Mouse (Mus musculus): ENCODE results near the gene Etv6.

DNA sequence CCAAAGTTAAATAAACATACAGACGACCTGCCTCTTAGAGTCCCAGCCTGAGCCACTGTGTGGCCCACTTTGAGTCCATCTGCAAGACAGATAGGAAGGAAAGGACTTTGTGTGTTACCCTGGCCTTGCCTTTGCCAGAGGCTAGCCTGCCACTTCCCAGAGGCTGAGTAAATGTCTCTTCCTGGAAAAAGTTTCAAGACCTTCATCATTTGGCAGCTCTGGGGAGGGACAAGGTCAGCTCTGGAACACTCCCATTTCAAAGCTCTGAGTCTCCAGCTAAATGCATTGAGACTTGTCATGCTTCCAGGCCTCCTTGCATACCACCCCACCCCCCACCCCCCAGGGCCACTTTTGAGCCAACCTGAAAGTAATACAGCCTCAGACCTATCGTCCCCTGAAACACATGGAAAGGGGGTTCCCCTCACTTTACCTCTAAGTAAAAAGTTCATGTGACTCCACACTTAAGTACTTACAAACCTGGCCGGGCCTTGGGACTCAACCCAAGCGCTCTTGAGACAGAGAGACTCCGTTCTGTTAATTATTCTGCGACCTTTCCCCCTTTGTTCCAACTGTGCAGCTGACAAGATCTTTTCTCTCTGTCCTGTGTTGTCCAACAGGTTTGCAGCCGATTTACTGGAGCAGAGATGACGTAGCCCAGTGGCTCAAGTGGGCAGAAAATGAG, 186.9 kb downstream of the Etv6 start:
- no peak for TF ChIP-seq CTCF (conservative IDR thresholded peaks at IDR 0.05; ENCODE audit: low read length)
- TF ChIP-seq NANOG (IDR thresholded peaks at IDR 0.05; ENCODE audit: borderline replicate concordance, low read length), result no peak
